Mouse (Mus musculus) testis, adult 2 months (tissue): ENCODE results near the gene Emb.

ENCODE experiments used
- CTCF ChIP-seq: fragments of 200-500 bp; IDR thresholded peaks from 2 replicates; pipeline ENCODE4 v1.5.1; 2012; ENCODE audit warnings: low read depth, mild to moderate bottlenecking, inconsistent platforms, low read length, moderate library complexity; ENCODE audit not compliant: control insufficient read depth, insufficient read depth, insufficient replicate concordance
- POLR2A ChIP-seq: fragments of 200-500 bp; IDR thresholded peaks from 2 replicates; pipeline ENCODE4 v1.6.1; 2012; ENCODE audit warnings: low read depth, mild to moderate bottlenecking, inconsistent platforms, low read length, moderate library complexity; ENCODE audit not compliant: control insufficient read depth

DNA sequence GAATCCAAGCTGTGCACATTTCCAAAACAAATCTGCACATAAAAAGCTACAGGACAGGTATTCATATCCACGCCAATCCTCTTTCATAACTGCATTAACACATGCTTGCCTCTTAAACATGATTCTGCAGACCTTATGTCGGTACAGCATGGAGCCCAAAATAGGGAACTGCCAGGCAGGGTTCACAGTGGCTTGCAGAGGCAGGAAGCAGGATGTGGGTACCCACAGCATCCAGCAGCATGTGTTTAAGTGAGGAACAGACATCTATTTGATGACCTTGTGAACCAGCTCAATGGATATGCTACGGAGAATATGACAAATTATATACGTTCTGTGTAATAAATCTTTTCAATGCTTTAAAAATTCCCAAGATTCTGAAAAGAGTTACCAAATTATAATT is 75.7 kb downstream of the Emb start:
- TF ChIP-seq CTCF (no peak), POLR2A (no peak)
